Mouse (Mus musculus): ENCODE measurements at regions not wholly inside any gene's neighbourhood (a gene's known extent, or its start where the extent isn't known, plus 50 kb on each side); places are given as distances from the start of the nearest gene placed in this dataset.
A peak's percentile ranks its signal among the peaks of the same experiment; 100 is the strongest.
"Not testable (repeated sequence)": the region's sequence is repeated elsewhere in the genome, so short reads cannot be mapped to it uniquely, and the experiment has no call there.

- not testable (repeated sequence) for DNase-seq
Measured at GRCm38 (mm10) chr14:53374591-53374990, 879.0 kb upstream of the Olfr1507 start.

GRCm38 (mm10) chr14:53373777-53374468, 878.4 kb upstream of the Olfr1507 start:
- DNase-seq, result not testable (repeated sequence)

- no peak for DNase-seq
Measured at GRCm38 (mm10) chr14:53369776-53370175, 874.2 kb upstream of the Olfr1507 start.

- not testable (repeated sequence) for DNase-seq
Measured at GRCm38 (mm10) chr14:53367420-53367819, 871.9 kb upstream of the Olfr1507 start.

GRCm38 (mm10) chr14:53363995-53364394, 868.4 kb upstream of the Olfr1507 start:
- not testable (repeated sequence) for DNase-seq

- DNase-seq, result not testable (repeated sequence)
Measured at GRCm38 (mm10) chr14:53362054-53362453, 866.5 kb upstream of the Olfr1507 start.

- not testable (repeated sequence) for DNase-seq
Measured at GRCm38 (mm10) chr14:53357498-53357897, 861.9 kb upstream of the Olfr1507 start.

- DNase-seq, result not testable (repeated sequence)
Measured at GRCm38 (mm10) chr14:53356783-53357182, 861.2 kb upstream of the Olfr1507 start.

- not testable (repeated sequence) for DNase-seq
Measured at GRCm38 (mm10) chr14:53351457-53351856, 855.9 kb upstream of the Olfr1507 start.

- not testable (repeated sequence) for DNase-seq
Measured at GRCm38 (mm10) chr14:53350780-53351179, 855.2 kb upstream of the Olfr1507 start.

- peak in 1 of 2 experiments; percentile 8 for DNase-seq
Measured at GRCm38 (mm10) chr14:53349111-53349510, 853.6 kb upstream of the Olfr1507 start.

- DNase-seq, result peak in 1 of 2 experiments; percentile 3
Measured at GRCm38 (mm10) chr14:53345568-53345967, 850.0 kb upstream of the Olfr1507 start.

GRCm38 (mm10) chr14:53343849-53344248, 848.3 kb upstream of the Olfr1507 start:
- not testable (repeated sequence) for DNase-seq

- not testable (repeated sequence) for DNase-seq
Measured at GRCm38 (mm10) chr14:53339167-53339566, 843.6 kb upstream of the Olfr1507 start.

GRCm38 (mm10) chr14:53337446-53337845, 841.9 kb upstream of the Olfr1507 start:
- not testable (repeated sequence) for DNase-seq

GRCm38 (mm10) chr14:53336705-53337104, 841.2 kb upstream of the Olfr1507 start:
- DNase-seq, result not testable (repeated sequence)

GRCm38 (mm10) chr14:53334451-53334850, 838.9 kb upstream of the Olfr1507 start:
- not testable (repeated sequence) for DNase-seq

GRCm38 (mm10) chr14:53331153-53331552, 835.6 kb upstream of the Olfr1507 start:
- DNase-seq, result not testable (repeated sequence)

- DNase-seq, result not testable (repeated sequence)
Measured at GRCm38 (mm10) chr14:53324367-53324766, 828.8 kb upstream of the Olfr1507 start.

- DNase-seq, result not testable (repeated sequence)
Measured at GRCm38 (mm10) chr14:53318512-53319309, 823.2 kb upstream of the Olfr1507 start.

- not testable (repeated sequence) for DNase-seq
Measured at GRCm38 (mm10) chr14:53312490-53312889, 816.9 kb upstream of the Olfr1507 start.

- DNase-seq, result not testable (repeated sequence)
Measured at GRCm38 (mm10) chr14:53303179-53303578, 807.6 kb upstream of the Olfr1507 start.

GRCm38 (mm10) chr14:53302491-53302829, 806.9 kb upstream of the Olfr1507 start:
- DNase-seq, result not testable (repeated sequence)
